Mouse (Mus musculus) erythroblast, embryonic 14.5 days (primary cell): ENCODE data around the gene Zbtb39. TPM values are rescaled to one million over a fixed set of nuclear protein-coding genes. Genes with fewer than 3 reads are reported as not detected.
A peak's percentile ranks its signal among the peaks of the same experiment; 100 is the strongest.

Experiments used
- H3K27me3 ChIP-seq: 2 replicates; pipeline ENCODE4 v1.6.1; 2012; ENCODE audit warnings: inconsistent platforms; ENCODE audit not compliant: control insufficient read depth
- H3K36me3 ChIP-seq: 2 replicates; pipeline ENCODE4 v1.6.1; 2012; ENCODE audit warnings: mild to moderate bottlenecking, inconsistent platforms; ENCODE audit not compliant: control insufficient read depth
- H3K4me1 ChIP-seq: 2 replicates; pipeline ENCODE4 v1.6.1; 2012; ENCODE audit warnings: inconsistent platforms; ENCODE audit not compliant: control insufficient read depth
- H3K4me3 ChIP-seq: replicated peaks from 2 replicates; pipeline ENCODE3; 2012; ENCODE audit warnings: moderate library complexity, mild to moderate bottlenecking, inconsistent platforms
- H3K9me3 ChIP-seq: 2 replicates; pipeline ENCODE4 v1.6.1; 2012; ENCODE audit warnings: low read length, inconsistent platforms, mixed read lengths; ENCODE audit not compliant: control insufficient read depth
- GATA1 ChIP-seq: IDR thresholded peaks from 2 replicates; pipeline ENCODE4 v1.6.1; 2012; ENCODE audit warnings: low read length, inconsistent platforms, mixed read lengths
- TAL1 ChIP-seq: IDR thresholded peaks from 3 replicates; pipeline ENCODE4 v1.6.1; 2012; ENCODE audit warnings: low read length, inconsistent platforms, mixed read lengths
- polyA plus RNA-seq: library from polyadenylated mRNA; stranded (reverse); fragments of >175 nt; gene quantifications from 2 replicates; pipeline ENCODE4 v1.2.3, GENCODE M21; 2012

Zbtb39 gene
- polyA plus RNA-seq, 1 experiment, result 0.02 TPM

- Histone ChIP-seq H3K4me3 (no peak overlapping the region), H3K27me3 (peaks cover 6% of the 10 kb centered on the region), H3K9me3 (0 out of 2 replicates have a peak, but pooled peaks cover 2% of the 10 kb centered on the region), H3K36me3 (peaks cover 15% of the 10 kb centered on the region), H3K4me1 (peaks cover 96% of the 10 kb centered on the region)
- TF ChIP-seq TAL1 (no peak), GATA1 (no peak)
These were observed 8.4 kb upstream of the Zbtb39 start for GRCm38 (mm10) chr10:127730933-127731310.

- no peak overlapping the region for H3K4me3 ChIP-seq
- H3K36me3 ChIP-seq, result peaks cover 15% of the 10 kb centered on the region
- TF ChIP-seq GATA1 (no peak), TAL1 (no peak)
- H3K4me1 ChIP-seq, result peaks cover 98% of the 10 kb centered on the region
- peaks cover 5% of the 10 kb centered on the region for H3K27me3 ChIP-seq
- 0 out of 2 replicates have a peak, but pooled peaks cover 2% of the 10 kb centered on the region for H3K9me3 ChIP-seq
These were observed 7.9 kb upstream of the Zbtb39 start for GRCm38 (mm10) chr10:127731397-127731796.

GRCm38 (mm10) chr10:127734434-127734833 lies 4.9 kb upstream of the Zbtb39 start:
- peaks cover 95% of the 10 kb centered on the region for H3K4me1 ChIP-seq
- peaks cover 4% of the 10 kb centered on the region for H3K36me3 ChIP-seq
- 0 out of 2 replicates have a peak, but pooled peaks cover 2% of the 10 kb centered on the region for H3K9me3 ChIP-seq
- peaks cover under 1% of the 10 kb centered on the region for H3K27me3 ChIP-seq
- TF ChIP-seq GATA1, result no peak
- TF ChIP-seq TAL1, result no peak
- H3K4me3 ChIP-seq, result no peak overlapping the region

GRCm38 (mm10) chr10:127736266-127736665 lies 3.1 kb upstream of the Zbtb39 start:
- peaks cover 3% of the 10 kb centered on the region for H3K36me3 ChIP-seq
- 0 out of 2 replicates have a peak, but pooled peaks cover 2% of the 10 kb centered on the region for H3K9me3 ChIP-seq
- TF ChIP-seq GATA1 (no peak), TAL1 (no peak)
- no peak overlapping the region for H3K4me3 ChIP-seq
- H3K4me1 ChIP-seq, result peaks cover 86% of the 10 kb centered on the region
- H3K27me3 ChIP-seq, result peaks cover 7% of the 10 kb centered on the region

- TF ChIP-seq TAL1, result no peak
- TF ChIP-seq GATA1, result no peak
- Histone ChIP-seq H3K9me3 (peaks cover 7% of the 10 kb centered on the region), H3K4me3 (no peak overlapping the region), H3K27me3 (peaks cover 7% of the 10 kb centered on the region), H3K36me3 (peaks cover 9% of the 10 kb centered on the region), H3K4me1 (peaks cover 80% of the 10 kb centered on the region)
These were observed 2.4 kb upstream of the Zbtb39 start for GRCm38 (mm10) chr10:127736916-127737315.

- Histone ChIP-seq H3K4me1 (peaks cover 73% of the 10 kb centered on the region), H3K9me3 (peaks cover 14% of the 10 kb centered on the region), H3K36me3 (peaks cover 16% of the 10 kb centered on the region), H3K27me3 (peaks cover 7% of the 10 kb centered on the region), H3K4me3 (no peak overlapping the region)
- no peak for TF ChIP-seq TAL1
- no peak for TF ChIP-seq GATA1
These were observed 1.8 kb upstream of the Zbtb39 start for GRCm38 (mm10) chr10:127737552-127737951.

- Histone ChIP-seq H3K36me3 (peaks cover 23% of the 10 kb centered on the region), H3K4me3 (peak overlapping the region; percentile 72), H3K4me1 (peaks cover 66% of the 10 kb centered on the region), H3K27me3 (peaks cover 7% of the 10 kb centered on the region), H3K9me3 (peaks cover 21% of the 10 kb centered on the region)
- TF ChIP-seq GATA1 (no peak), TAL1 (no peak)
These were observed 1.0 kb upstream of the Zbtb39 start for GRCm38 (mm10) chr10:127738151-127738882.

- Histone ChIP-seq H3K36me3 (peaks cover 37% of the 10 kb centered on the region), H3K9me3 (peaks cover 29% of the 10 kb centered on the region), H3K27me3 (peaks cover 7% of the 10 kb centered on the region), H3K4me1 (peaks cover 54% of the 10 kb centered on the region), H3K4me3 (peak overlapping the region; percentile 72)
- TF ChIP-seq TAL1, result no peak
- no peak for TF ChIP-seq GATA1
These were observed 373 bp downstream of the Zbtb39 start for GRCm38 (mm10) chr10:127739661-127740161.

GRCm38 (mm10) chr10:127744661-127745060 lies 5.3 kb downstream of the Zbtb39 start:
- Histone ChIP-seq H3K36me3 (peaks cover 55% of the 10 kb centered on the region), H3K9me3 (peaks cover 27% of the 10 kb centered on the region), H3K4me1 (peaks cover 7% of the 10 kb centered on the region), H3K4me3 (no peak overlapping the region), H3K27me3 (peaks cover 5% of the 10 kb centered on the region)
- no peak for TF ChIP-seq GATA1
- TF ChIP-seq TAL1, result no peak
